Mouse (Mus musculus): ENCODE results near the gene Zg16. TPM values are rescaled to one million over a fixed set of nuclear protein-coding genes. Genes with fewer than 3 reads are reported as not detected.

Gene Zg16
- polyA plus RNA-seq, 1 experiment from 2014 or later: 0.30 TPM

- Histone ChIP-seq H3K27ac (ENCODE audit: low read length) (no peak overlapping the region), H3K4me1 (ENCODE audit: insufficient read depth, low read depth, low read length) (no peaks in the 10 kb centered on the region), H3K4me2 (replicated peaks; ENCODE audit: low read depth, low read length) (no peak overlapping the region), H3K9me3 (ENCODE audit: low read length) (no peaks in the 10 kb centered on the region), H3K27me3 (replicated peaks; ENCODE audit: insufficient read depth, low read length) (no peaks in the 10 kb centered on the region), H3K9ac (replicated peaks; ENCODE audit: low read depth) (no peak overlapping the region), H3K36me3 (ENCODE audit: insufficient read depth, low read length) (no peaks in the 10 kb centered on the region), H3K4me3 (ENCODE audit: low read depth, low read length) (no peak overlapping the region)
- 18% methylated on average over 9 of the region's 9 CpGs for WGBS
- no peak for TF ChIP-seq CTCF (IDR thresholded peaks at IDR 0.05)
- no peak for TF ChIP-seq EP300 (IDR thresholded peaks at IDR 0.05)
- DNase-seq (ENCODE audit: low spot score) (no peak), ATAC-seq (no peak)
These were observed 25.9 kb upstream of the Zg16 start for GRCm38 (mm10) chr7:127112921-127113597.

- ATAC-seq: no peak
- Histone ChIP-seq H3K4me1 (ENCODE audit: insufficient read depth, low read depth, low read length) (no peaks in the 10 kb centered on the region), H3K36me3 (ENCODE audit: insufficient read depth, low read length) (no peaks in the 10 kb centered on the region), H3K9me3 (ENCODE audit: low read length) (no peaks in the 10 kb centered on the region), H3K4me3 (ENCODE audit: low read depth, low read length) (no peak overlapping the region), H3K4me2 (replicated peaks; ENCODE audit: low read depth, low read length) (no peak overlapping the region), H3K27ac (ENCODE audit: low read length) (no peak overlapping the region), H3K9ac (replicated peaks; ENCODE audit: low read depth) (no peak overlapping the region), H3K27me3 (replicated peaks; ENCODE audit: insufficient read depth, low read length) (no peaks in the 10 kb centered on the region)
- TF ChIP-seq EP300 (IDR thresholded peaks at IDR 0.05) (no peak), CTCF (IDR thresholded peaks at IDR 0.05) (no peak)
- DNase-seq (ENCODE audit: low spot score): no peak
- 52% methylated on average over 12 of the region's 12 CpGs for WGBS
These were observed 25.2 kb upstream of the Zg16 start for GRCm38 (mm10) chr7:127112251-127112841.

- Histone ChIP-seq H3K27me3 (replicated peaks; ENCODE audit: insufficient read depth, low read length) (no peaks in the 10 kb centered on the region), H3K4me3 (ENCODE audit: low read depth, low read length) (no peak overlapping the region), H3K36me3 (ENCODE audit: insufficient read depth, low read length) (no peaks in the 10 kb centered on the region), H3K9me3 (ENCODE audit: low read length) (no peaks in the 10 kb centered on the region), H3K4me1 (ENCODE audit: insufficient read depth, low read depth, low read length) (no peaks in the 10 kb centered on the region), H3K27ac (ENCODE audit: low read length) (no peak overlapping the region), H3K4me2 (replicated peaks; ENCODE audit: low read depth, low read length) (no peak overlapping the region), H3K9ac (replicated peaks; ENCODE audit: low read depth) (no peak overlapping the region)
- no peak for DNase-seq (ENCODE audit: low spot score)
- no peak for TF ChIP-seq EP300 (IDR thresholded peaks at IDR 0.05)
- TF ChIP-seq CTCF (IDR thresholded peaks at IDR 0.05): peak; percentile 74
- WGBS: 45% methylated on average over 5 of the region's 6 CpGs
- ATAC-seq: no peak
These were observed 24.3 kb upstream of the Zg16 start for GRCm38 (mm10) chr7:127111461-127111860.

GRCm38 (mm10) chr7:127110239-127111007 lies 23.3 kb upstream of the Zg16 start:
- H3K9me3 ChIP-seq (ENCODE audit: low read length): no peaks in the 10 kb centered on the region
- no peak overlapping the region for H3K27ac ChIP-seq (ENCODE audit: low read length)
- no peak overlapping the region for H3K4me2 ChIP-seq (replicated peaks; ENCODE audit: low read depth, low read length)
- no peaks in the 10 kb centered on the region for H3K36me3 ChIP-seq (ENCODE audit: insufficient read depth, low read length)
- ATAC-seq: peak; percentile 74
- H3K4me1 ChIP-seq (ENCODE audit: insufficient read depth, low read depth, low read length): no peaks in the 10 kb centered on the region
- H3K9ac ChIP-seq (replicated peaks; ENCODE audit: low read depth): no peak overlapping the region
- 35% methylated on average over 18 of the region's 18 CpGs for WGBS
- H3K27me3 ChIP-seq (replicated peaks; ENCODE audit: insufficient read depth, low read length): no peaks in the 10 kb centered on the region
- no peak overlapping the region for H3K4me3 ChIP-seq (ENCODE audit: low read depth, low read length)
- peak; percentile 82 for DNase-seq (ENCODE audit: low spot score)
- TF ChIP-seq CTCF (IDR thresholded peaks at IDR 0.05) (peak; percentile 93), EP300 (IDR thresholded peaks at IDR 0.05) (no peak)

GRCm38 (mm10) chr7:127105551-127105950 lies 18.4 kb upstream of the Zg16 start:
- H3K9ac ChIP-seq (replicated peaks; ENCODE audit: low read depth): no peak overlapping the region
- no peaks in the 10 kb centered on the region for H3K36me3 ChIP-seq (ENCODE audit: insufficient read depth, low read length)
- no peaks in the 10 kb centered on the region for H3K27me3 ChIP-seq (replicated peaks; ENCODE audit: insufficient read depth, low read length)
- DNase-seq (ENCODE audit: low spot score): no peak
- no peak overlapping the region for H3K4me2 ChIP-seq (replicated peaks; ENCODE audit: low read depth, low read length)
- no peaks in the 10 kb centered on the region for H3K9me3 ChIP-seq (ENCODE audit: low read length)
- 0 out of 2 replicates have a peak, but pooled peaks cover 3% of the 10 kb centered on the region for H3K4me1 ChIP-seq (ENCODE audit: insufficient read depth, low read depth, low read length)
- ATAC-seq: no peak
- H3K4me3 ChIP-seq (ENCODE audit: low read depth, low read length): no peak overlapping the region
- H3K27ac ChIP-seq (ENCODE audit: low read length): no peak overlapping the region
- TF ChIP-seq CTCF (IDR thresholded peaks at IDR 0.05) (no peak), EP300 (IDR thresholded peaks at IDR 0.05) (no peak)
- WGBS: 81% methylated on average over 7 of the region's 7 CpGs

GRCm38 (mm10) chr7:127104560-127105332 lies 17.6 kb upstream of the Zg16 start:
- WGBS: 15% methylated on average over 17 of the region's 17 CpGs
- peak overlapping the region; percentile 42 for H3K4me2 ChIP-seq (replicated peaks; ENCODE audit: low read depth, low read length)
- no peaks in the 10 kb centered on the region for H3K36me3 ChIP-seq (ENCODE audit: insufficient read depth, low read length)
- no peaks in the 10 kb centered on the region for H3K27me3 ChIP-seq (replicated peaks; ENCODE audit: insufficient read depth, low read length)
- no peak for TF ChIP-seq EP300 (IDR thresholded peaks at IDR 0.05)
- peak; percentile 95 for TF ChIP-seq CTCF (IDR thresholded peaks at IDR 0.05)
- DNase-seq (ENCODE audit: low spot score): peak; percentile 94
- 0 out of 2 replicates have a peak, but pooled peaks cover 3% of the 10 kb centered on the region for H3K4me1 ChIP-seq (ENCODE audit: insufficient read depth, low read depth, low read length)
- peak; percentile 92 for ATAC-seq
- no peaks in the 10 kb centered on the region for H3K9me3 ChIP-seq (ENCODE audit: low read length)
- H3K4me3 ChIP-seq (ENCODE audit: low read depth, low read length): no peak overlapping the region
- no peak overlapping the region for H3K9ac ChIP-seq (replicated peaks; ENCODE audit: low read depth)
- H3K27ac ChIP-seq (ENCODE audit: low read length): no peak overlapping the region
